Mouse (Mus musculus) cerebellum, adult 2 months (tissue): Measurements from ENCODE around the gene Col13a1.

Source experiments
- CTCF ChIP-seq: fragments of 200-500 bp; IDR thresholded peaks from 2 replicates; pipeline ENCODE4 v1.5.1; 2011; ENCODE audit warnings: low read depth, mild to moderate bottlenecking, control low read depth, low read length, moderate library complexity, borderline replicate concordance; ENCODE audit not compliant: insufficient read depth
- POLR2A ChIP-seq: fragments of 200-500 bp; IDR thresholded peaks from 2 replicates; pipeline ENCODE4 v1.6.1; 2011; ENCODE audit warnings: low read length, control low read depth, borderline replicate concordance; ENCODE audit not compliant: insufficient read depth

- no peak for TF ChIP-seq POLR2A
- no peak for TF ChIP-seq CTCF
Measured at GRCm38 (mm10) chr10:62027699-62028098, 48.8 kb upstream of the Col13a1 start.
